Mouse (Mus musculus): ENCODE measurements around the gene Mllt10.

- no peak for TF ChIP-seq CTCF (IDR thresholded peaks at IDR 0.05)
- no peak for TF ChIP-seq EP300 (IDR thresholded peaks at IDR 0.05; ENCODE audit: insufficient read depth, low read depth, low read length)
Observed at GRCm38 (mm10) chr2:18019122-18019521, 35.9 kb upstream of the Mllt10 start.
